Mouse (Mus musculus) CH12.LX (cell line): ENCODE measurements around the gene Clec12a.
A peak's percentile ranks its signal among the peaks of the same experiment; 100 is the strongest.

Experiments used
- CTCF ChIP-seq, 2 experiments: IDR thresholded peaks in 1 of 2; conservative IDR thresholded peaks in 1 of 2; 2 replicates each; pipeline ENCODE4 v1.5.1; 2011 to 2012; ENCODE audit warnings: low read depth in 2 of 2, low read length in 2 of 2, improper control_type of control experiment in 1 of 2, inconsistent platforms in 1 of 2, mild to moderate bottlenecking in 1 of 2, moderate library complexity in 1 of 2
- EP300 ChIP-seq: IDR thresholded peaks from 2 replicates; pipeline ENCODE4 v1.6.1; 2011; ENCODE audit warnings: low read length, improper control_type of control experiment
- JUND ChIP-seq: conservative IDR thresholded peaks from 2 replicates; pipeline ENCODE4 v1.6.1; 2011; ENCODE audit warnings: low read depth, low read length, improper control_type of control experiment
- USF2 ChIP-seq: conservative IDR thresholded peaks from 2 replicates; pipeline ENCODE4 v1.6.1; 2011; ENCODE audit warnings: low read depth, low read length, improper control_type of control experiment

- TF ChIP-seq EP300 (peak; percentile 92), USF2 (no peak), JUND (peak; percentile 47; the same call in 1 of the 2 replicates), CTCF (conservative IDR thresholded peaks at IDR 0.05 in 1 of 2, IDR thresholded peaks at IDR 0.05 in 1 of 2; ENCODE audit: low read depth in 2 of 2, low read length in 2 of 2) (no peak)
Measured at GRCm38 (mm10) chr6:129349524-129350352, 7.2 kb downstream of the Clec12a start.
